Mouse (Mus musculus): ENCODE measurements around the gene 4921507P07Rik.
"Not testable (repeated sequence)": the region's sequence is repeated elsewhere in the genome, so short reads cannot be mapped to it uniquely, and the experiment has no call there.

Gene 4921507P07Rik

GRCm38 (mm10) chr6:50558877-50559276, 37.6 kb downstream of the 4921507P07Rik start:
- in situ Hi-C loops (cut with MboI; ENCODE audit: low sequenced_read_pairs), result no loop called here

DNA sequence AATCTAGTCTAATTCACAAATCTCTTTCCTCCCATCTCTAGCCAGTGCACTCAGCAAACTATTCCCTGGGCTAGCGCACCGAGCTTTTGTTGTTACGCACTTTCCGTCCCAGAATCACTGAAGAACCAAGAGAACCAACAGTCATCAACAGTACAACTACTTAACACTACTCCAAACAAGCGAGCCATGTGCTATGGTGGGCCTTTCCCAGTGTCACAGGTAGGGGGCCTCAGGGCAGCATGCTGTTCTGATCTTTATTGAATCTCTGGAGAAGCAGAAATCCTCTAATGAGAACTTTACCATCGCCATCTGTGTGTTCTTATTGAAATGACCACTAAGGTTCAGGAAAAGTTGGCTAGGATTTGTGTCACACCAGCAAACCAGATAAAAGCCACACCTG, 38.9 kb downstream of the 4921507P07Rik start:
- in situ Hi-C loops (cut with MboI; ENCODE audit: low sequenced_read_pairs), result no loop called here

DNA sequence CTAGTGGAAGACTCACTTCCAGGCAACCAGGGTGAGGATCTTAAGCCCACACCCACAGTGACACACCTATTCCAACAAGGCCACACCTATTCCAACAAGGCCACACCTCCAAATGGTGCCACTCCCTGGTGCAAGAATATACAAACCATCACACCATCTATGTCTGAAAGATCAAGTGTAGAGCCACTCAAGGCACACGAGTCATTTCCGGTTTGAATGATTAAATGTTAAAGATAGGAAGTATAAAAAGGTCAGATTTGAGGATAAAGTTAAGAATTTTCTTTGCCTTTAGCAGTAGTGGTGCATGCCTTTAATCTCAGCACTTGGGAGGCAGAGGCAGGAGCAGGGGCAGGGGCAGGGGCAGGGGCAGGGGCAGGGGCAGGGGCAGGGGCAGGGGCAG, 42.2 kb downstream of the 4921507P07Rik start:
- in situ Hi-C loops (cut with MboI; ENCODE audit: low sequenced_read_pairs), result not testable (repeated sequence)

DNA sequence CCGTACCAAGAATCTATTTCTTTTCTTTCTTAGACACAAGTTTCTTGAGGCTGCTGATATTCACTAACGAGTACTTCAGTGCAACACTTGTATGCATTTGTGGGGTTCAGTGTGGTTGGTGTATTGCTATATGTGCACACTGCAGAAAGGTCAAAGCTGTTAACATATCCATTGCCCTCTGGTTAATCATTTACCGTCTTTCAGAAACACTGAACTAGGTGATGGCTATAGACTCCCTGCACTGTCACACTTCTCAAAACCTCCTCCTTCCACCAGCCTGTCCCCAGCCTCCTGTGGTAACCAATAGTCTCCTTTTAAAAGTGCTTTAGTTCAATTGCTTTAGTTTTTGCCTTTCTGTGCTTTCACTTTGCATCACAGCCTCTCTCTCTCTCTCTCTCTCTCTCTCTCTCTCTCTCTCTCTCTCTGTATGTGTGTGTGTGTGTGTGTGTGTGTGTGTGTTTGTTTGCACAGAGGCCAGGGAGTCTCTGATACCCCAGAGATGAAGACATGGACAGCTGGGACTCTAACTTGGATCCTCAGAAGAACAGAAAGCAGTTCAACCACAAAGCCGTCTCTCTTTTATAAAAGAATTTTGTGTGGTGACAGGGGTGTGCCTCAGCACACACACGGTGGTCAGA, 43.4 kb downstream of the 4921507P07Rik start:
- in situ Hi-C loops (cut with MboI; ENCODE audit: low sequenced_read_pairs), result no loop called here

DNA sequence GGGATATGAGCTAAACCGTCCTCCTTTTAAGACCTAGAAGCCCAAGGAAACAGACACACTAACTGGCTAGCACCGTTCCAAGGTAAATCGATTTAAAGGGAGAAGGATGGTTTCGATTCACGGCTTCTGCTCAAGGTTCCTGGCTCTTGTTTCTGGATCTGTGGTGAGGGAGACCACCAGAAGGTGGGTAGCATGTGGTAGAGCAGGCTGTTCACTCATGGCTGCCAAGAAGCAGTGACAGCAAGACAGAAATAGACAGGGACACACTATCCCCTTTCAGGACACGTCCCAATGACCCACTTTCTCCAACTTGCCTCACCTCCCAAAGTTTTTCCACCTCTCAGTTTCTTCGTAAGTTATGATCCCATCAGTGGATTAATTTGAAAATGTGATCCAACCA, 46.6 kb downstream of the 4921507P07Rik start:
- in situ Hi-C loops (cut with MboI; ENCODE audit: low sequenced_read_pairs), result loop anchor here (25.0 kb wide), 1 partner anchor 437 kb away; the partner anchor contains the start of gene Mpp6

DNA sequence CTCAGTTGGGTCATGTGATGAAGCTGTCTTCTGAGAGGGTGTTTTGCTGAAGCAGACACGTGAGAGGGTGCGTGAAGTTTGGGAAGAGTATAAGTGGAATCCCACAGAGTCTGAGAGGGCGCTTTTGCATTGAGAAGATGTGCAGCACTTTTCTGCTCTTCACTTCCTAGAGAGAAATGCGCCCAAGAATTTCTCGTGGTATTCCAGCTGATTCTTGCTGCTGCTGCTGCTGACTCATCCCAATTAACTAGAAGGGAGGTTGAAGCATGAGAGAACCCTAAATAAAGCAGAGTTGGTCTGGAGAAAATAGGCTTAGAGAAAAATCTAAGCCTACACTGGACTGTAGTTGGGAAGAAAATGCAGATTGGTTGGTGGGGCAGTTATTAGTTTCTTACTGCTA, 47.4 kb downstream of the 4921507P07Rik start:
- in situ Hi-C loops (cut with MboI; ENCODE audit: low sequenced_read_pairs), result loop anchor here (25.0 kb wide), 1 partner anchor 437 kb away; the partner anchor contains the start of gene Mpp6

- in situ Hi-C loops (cut with MboI; ENCODE audit: low sequenced_read_pairs), result loop anchor here (25.0 kb wide), 1 partner anchor 433 kb away; the partner anchor contains the start of gene Mpp6
Measured at GRCm38 (mm10) chr6:50545412-50546043, 50.9 kb downstream of the 4921507P07Rik start.

GRCm38 (mm10) chr6:50542535-50542934, 53.9 kb downstream of the 4921507P07Rik start:
- in situ Hi-C loops (cut with MboI; ENCODE audit: low sequenced_read_pairs), result loop anchor here (25.0 kb wide), 1 partner anchor 430 kb away; the partner anchor contains the start of gene Mpp6

GRCm38 (mm10) chr6:50539641-50540040, 56.8 kb downstream of the 4921507P07Rik start:
- in situ Hi-C loops (cut with MboI; ENCODE audit: low sequenced_read_pairs), result loop anchor here (5.0 to 25.0 kb wide), 2 partner anchors 232 to 427 kb away; partner anchors contain the start of gene Mpp6

GRCm38 (mm10) chr6:50536461-50536892, 60.0 kb downstream of the 4921507P07Rik start:
- in situ Hi-C loops (cut with MboI; ENCODE audit: low sequenced_read_pairs), result loop anchor here (5.0 to 25.0 kb wide), 2 partner anchors 229 to 424 kb away; partner anchors contain the start of gene Mpp6

DNA sequence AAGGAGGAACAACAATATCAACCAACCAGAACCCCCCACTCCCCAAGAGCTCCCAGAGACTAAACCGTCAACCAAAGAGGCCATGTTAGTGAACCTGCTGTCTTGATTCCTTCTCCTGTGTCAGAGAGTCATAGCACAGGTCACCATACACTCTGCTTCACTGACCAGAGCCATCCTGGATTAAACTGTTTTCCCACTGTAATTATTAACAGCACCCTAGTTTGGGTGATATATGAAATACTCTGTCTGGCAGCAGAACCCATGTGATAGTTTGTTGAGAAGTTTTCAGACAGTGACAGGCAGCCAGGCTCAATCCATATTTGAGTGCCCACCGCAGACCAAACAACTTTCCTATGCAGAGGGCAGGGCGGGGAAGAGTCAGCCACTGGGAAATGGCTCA, 61.1 kb downstream of the 4921507P07Rik start:
- in situ Hi-C loops (cut with MboI; ENCODE audit: low sequenced_read_pairs), result loop anchor here (5.0 to 25.0 kb wide), 2 partner anchors 228 to 423 kb away; partner anchors contain the start of gene Mpp6

GRCm38 (mm10) chr6:50531920-50532319, 64.5 kb downstream of the 4921507P07Rik start:
- in situ Hi-C loops (cut with MboI; ENCODE audit: low sequenced_read_pairs), result loop anchor here (25.0 kb wide), 1 partner anchor 420 kb away; the partner anchor contains the start of gene Mpp6

- in situ Hi-C loops (cut with MboI; ENCODE audit: low sequenced_read_pairs), result loop anchor here (25.0 kb wide), 1 partner anchor 419 kb away; the partner anchor contains the start of gene Mpp6
Measured at GRCm38 (mm10) chr6:50531003-50531402, 65.4 kb downstream of the 4921507P07Rik start.

GRCm38 (mm10) chr6:50529194-50529593, 67.2 kb downstream of the 4921507P07Rik start:
- in situ Hi-C loops (cut with MboI; ENCODE audit: low sequenced_read_pairs), result loop anchor here (25.0 kb wide), 1 partner anchor 417 kb away; the partner anchor contains the start of gene Mpp6

- in situ Hi-C loops (cut with MboI; ENCODE audit: low sequenced_read_pairs), result loop anchor here (25.0 kb wide), 1 partner anchor 415 kb away; the partner anchor contains the start of gene Mpp6
Measured at GRCm38 (mm10) chr6:50527416-50527815, 69.0 kb downstream of the 4921507P07Rik start.

DNA sequence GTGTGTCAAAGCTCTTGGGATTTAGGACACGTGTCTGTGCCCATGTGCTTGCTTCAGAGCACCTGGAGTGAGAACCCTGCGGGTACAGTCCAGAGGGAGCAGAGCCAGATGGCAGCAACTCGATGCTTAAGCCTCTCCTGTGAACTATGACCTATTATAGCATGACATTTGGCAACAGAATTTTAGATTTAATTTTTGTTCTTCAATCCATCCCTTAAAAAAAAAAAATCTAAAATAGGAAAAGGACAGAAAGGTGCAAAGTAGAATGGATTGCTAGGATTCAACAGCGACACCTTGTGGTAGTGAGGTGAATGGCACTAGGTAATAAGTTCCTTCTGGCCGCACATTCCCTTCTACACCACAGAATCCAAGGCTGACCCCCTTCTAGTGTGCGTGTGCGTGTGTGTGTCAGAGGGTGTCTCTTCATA, 69.8 kb downstream of the 4921507P07Rik start:
- in situ Hi-C loops (cut with MboI; ENCODE audit: low sequenced_read_pairs), result loop anchor here (25.0 kb wide), 1 partner anchor 414 kb away; the partner anchor contains the start of gene Mpp6

GRCm38 (mm10) chr6:50525846-50526245, 70.6 kb downstream of the 4921507P07Rik start:
- in situ Hi-C loops (cut with MboI; ENCODE audit: low sequenced_read_pairs), result loop anchor here (25.0 kb wide), 1 partner anchor 414 kb away; the partner anchor contains the start of gene Mpp6

- in situ Hi-C loops (cut with MboI; ENCODE audit: low sequenced_read_pairs), result loop anchor here (25.0 kb wide), 1 partner anchor 1012 kb away; no protein-coding TSS in a partner anchor
Measured at GRCm38 (mm10) chr6:50524261-50524896, 72.1 kb downstream of the 4921507P07Rik start.
